Mouse (Mus musculus): ENCODE measurements around the gene Ppp5c.

DNA sequence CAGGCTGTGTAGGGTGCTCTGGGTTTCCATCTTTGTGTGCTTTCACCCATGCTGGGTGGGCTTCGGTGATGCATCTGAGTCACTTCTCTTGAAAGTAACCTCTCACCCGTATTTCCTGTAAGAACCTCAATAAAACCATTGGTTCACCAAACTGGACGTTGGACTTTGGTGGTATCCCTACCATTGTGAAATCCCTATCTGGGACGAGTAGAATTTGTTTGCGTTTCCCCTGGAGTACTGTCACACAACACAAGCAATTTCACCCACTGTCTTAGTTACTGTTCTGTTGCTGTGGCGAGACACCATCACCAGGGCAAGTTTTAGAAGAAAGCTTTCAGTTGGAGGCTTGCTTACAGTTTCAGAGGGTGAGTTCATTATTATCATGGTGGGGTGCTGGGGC is 59.3 kb downstream of the Ppp5c start:
- no peak for TF ChIP-seq CTCF (IDR thresholded peaks at IDR 0.05; ENCODE audit: borderline replicate concordance, insufficient read depth, low read length)
- TF ChIP-seq POLR2A (IDR thresholded peaks at IDR 0.05; ENCODE audit: low read depth, low read length): no peak
